Mouse (Mus musculus): ENCODE results near the gene Mllt1.

The Mllt1 gene

DNA sequence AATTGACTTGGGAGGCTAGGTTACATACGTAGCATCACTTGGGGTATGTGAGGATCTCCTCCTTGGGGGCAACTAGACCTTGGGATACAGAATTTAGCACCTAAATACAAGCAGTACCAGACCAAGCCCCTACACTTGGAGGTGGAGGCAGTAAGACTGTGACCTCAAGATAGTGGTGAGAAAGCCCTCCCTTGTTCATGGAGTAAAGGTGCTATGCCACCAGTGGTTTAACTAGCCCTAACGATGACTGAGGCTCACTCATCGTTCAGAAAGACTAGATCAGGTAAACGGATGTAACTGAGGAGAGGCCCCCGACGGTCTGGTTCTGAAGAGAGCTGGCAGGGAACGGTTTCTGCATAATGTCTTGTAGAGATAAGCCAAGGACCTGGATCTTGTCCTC, 1.5 kb upstream of the Mllt1 start:
- WGBS = 96% methylated on average over 7 of the region's 7 CpGs

DNA sequence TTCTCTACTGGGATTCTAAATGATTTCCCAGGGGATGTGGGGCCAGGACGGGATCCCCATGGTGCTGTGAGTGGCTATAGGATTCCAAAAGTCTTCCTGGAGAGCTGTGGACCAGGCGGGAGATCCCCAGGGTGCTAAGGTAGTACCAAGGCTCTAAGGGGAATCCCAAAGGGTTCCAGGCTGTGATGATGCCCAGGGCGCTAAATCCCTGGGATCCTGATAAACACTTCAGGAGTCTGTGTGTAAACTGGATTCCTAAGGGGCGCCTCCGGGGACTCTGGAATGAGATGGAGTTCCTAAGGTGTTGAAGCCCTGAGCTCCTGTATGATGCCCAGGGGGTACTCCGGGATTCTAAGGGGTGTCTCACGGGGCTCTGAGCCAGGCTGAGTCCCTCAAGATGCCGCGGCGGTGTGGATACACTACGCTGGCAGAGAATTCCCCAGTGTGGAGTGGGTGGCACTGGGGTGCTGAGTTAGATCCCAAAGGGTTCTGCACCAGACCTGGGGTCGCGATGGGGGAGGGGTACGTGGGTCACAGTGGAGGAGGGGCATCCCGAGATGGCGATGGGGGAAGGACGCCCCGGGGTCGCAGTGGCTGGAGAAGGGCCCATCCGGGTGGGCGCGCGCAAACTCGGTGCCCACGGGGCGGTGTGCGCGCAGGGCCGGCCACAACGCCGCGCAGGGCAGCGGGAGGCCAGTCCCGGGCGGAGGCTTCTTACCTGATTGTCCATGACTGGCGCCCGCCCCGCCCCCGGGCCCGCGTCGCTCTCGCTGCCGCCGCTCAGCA, 477 bp downstream of the Mllt1 start:
- WGBS = 2% methylated on average over 40 of the region's 45 CpGs

DNA sequence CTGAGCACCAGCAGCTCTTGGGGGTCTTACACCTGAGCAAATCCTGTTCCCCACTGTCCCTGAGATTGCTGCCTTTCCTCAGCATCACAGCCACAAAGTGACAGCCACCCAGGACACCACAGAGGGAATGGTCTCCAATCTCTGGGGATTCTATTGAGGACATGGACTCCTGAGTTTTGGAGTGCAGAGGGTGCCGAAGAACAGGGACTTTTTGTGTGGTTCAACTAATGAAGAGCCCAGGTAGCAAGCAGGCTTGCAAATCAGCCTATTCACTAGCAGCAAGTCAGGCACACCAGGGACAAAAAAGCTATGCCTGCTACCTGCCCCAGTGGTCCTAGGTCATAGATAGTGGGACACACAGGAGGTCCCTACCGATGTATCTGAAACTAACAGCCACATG, 1.8 kb downstream of the Mllt1 start:
- 81% methylated on average over 2 of the region's 2 CpGs for WGBS

DNA sequence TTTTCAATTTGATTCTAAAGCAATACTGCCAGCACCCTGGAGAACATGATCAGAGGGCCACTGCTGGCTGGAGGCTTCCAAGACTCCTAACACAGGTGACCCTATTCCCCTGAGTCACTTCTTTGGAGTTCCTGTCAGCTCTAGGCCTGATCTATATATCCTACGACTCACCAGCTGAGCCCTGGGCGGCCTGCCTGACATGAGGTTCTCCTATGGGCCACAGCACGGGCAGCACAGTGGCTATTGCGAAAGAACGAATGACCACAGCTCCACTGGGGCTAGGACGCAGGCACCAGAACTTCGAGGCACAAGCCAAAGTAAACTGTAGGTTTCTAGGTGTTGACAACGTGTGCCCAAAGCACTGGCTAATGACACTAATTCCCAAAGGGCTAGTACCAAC, 5.2 kb downstream of the Mllt1 start:
- 81% methylated on average over 8 of the region's 8 CpGs for whole genome bisulfite sequencing

DNA sequence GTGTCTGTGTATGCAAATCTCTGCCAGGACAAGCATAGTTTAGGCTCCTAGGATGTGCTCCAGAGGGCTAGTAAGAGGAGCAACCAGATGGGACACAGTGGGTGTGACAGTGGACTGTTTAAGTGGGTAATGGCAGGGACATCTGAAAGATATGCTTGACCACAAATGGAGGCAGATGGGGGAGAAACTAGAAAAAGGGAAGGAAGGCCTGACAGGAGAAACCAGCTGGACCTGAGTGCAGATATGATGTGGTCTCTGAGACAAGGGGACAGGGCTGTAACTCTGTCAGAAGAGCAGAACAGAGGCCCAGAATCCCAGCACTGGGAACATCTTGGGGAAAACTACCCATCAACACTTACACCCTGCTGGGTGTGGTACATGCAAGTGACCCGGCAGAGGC, 5.7 kb downstream of the Mllt1 start:
- 79% methylated on average over 1 of the region's 1 CpGs for WGBS

DNA sequence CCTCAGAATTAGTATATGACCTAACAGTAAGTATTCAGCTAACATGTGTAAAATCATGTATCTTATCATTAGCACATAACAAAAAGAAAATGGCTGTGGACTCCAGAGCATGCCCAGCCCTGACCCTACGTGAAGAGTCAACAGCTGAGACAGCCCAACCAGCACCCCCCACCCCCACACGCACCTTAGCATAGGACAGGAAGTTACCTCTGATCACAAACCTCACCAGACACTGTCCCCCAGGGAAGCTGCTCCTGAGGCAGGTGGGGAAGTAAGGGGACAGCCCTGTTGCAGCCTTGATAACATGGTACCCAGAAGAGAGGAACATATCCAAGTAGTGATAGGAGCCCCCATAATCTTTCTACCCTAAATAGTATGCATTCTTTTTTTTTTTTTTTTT, 9.2 kb downstream of the Mllt1 start:
- WGBS = 97% methylated on average over 2 of the region's 2 CpGs

DNA sequence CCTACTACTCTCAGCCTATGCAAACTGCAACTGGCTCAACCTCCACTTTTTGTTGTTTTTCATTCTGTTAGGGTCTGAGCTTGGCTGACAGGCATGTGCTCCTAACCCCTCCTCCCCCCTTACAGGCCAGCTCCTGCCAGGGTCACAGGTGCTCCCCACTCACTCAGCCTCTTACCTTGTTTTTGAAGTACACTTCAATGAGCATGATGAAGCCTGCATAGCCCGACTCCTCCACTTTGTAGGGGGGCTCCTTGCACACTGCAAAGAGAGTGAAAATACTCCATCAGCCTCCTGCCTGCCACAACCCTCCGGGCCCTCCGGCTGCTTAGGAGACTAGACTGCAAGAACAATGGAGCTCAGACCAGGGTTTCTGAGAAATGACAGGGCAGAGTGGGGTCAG, 15.5 kb downstream of the Mllt1 start:
- WGBS = 78% methylated on average over 3 of the region's 3 CpGs

DNA sequence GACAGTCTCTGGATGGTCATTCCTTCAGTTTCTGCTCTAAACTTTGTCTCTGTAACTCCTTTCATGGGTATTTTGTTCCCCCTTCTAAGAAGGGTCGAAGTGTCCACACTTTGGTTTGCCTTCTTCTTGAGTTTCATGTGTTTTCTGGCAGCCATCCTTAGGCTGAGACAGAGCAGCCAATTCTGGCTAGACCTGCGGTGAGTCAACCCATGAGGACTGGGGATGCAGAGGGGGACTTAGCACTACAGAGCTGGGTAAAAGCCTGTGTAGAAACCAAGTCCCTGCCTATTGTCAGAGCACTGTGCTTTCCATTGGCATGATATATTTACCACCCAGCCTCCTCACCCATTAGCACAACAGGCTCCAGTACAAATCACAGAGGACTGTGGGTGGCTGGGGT, 18.0 kb downstream of the Mllt1 start:
- WGBS = 61% methylated on average over 2 of the region's 2 CpGs

DNA sequence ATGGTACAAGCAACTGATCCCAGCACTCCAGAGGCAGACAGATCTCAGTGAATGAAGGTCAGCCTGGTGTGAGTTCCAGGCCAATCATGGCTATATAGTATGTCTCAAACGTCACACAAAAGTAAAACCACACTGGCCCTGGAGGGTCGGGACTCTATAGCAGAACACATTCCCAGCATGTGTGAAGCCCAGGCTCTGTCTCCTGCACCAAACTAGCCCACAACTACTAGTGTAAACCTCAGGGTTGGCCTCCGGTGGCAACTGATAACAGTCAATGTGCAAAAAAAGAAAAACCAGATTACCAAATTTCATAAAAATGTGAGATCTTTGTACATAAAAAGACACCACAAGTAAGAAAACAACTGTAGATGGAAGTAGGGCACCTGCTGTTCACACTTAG, 22.2 kb downstream of the Mllt1 start:
- 85% methylated on average over 3 of the region's 3 CpGs for WGBS

DNA sequence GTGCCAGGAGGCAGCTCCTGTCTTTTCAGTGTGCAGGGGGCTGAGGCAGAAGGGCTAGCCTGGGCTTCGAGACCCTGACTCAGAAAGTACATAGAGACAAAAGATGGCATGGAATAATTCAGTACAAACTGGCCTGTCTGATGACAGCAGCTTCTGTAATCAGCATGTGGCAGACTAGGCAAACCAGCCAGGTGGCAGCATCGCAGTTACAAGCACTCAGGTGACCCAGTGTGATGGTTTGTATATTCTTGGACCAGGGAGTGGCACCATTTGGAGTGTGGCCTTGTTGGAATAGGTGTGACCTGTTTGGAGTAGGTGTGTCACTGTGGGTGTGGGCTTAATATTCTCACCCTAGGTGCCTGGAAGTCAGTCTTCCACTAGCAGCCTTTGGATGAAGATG, 25.5 kb downstream of the Mllt1 start:
- WGBS = 47% methylated on average over 2 of the region's 2 CpGs

DNA sequence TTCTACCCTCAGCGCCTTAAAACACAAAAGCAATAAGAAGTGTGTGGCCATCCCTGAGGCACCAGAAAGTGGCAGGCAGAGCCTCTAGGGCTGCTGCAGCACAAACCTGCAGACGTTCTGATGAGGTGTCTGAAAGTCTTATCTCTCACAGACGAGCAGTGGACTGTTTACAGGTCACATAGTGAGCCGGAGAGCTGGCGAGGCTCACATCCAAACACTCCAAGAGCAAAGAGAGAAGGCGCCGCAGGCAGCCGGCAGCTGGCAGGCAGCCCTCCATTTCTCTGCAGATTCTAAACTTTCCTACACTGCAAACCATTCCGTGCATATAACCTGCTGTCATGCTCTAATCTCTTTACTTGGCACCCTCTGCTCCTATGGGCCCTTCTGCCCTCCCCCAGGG, 27.3 kb downstream of the Mllt1 start:
- 47% methylated on average over 9 of the region's 9 CpGs for WGBS

DNA sequence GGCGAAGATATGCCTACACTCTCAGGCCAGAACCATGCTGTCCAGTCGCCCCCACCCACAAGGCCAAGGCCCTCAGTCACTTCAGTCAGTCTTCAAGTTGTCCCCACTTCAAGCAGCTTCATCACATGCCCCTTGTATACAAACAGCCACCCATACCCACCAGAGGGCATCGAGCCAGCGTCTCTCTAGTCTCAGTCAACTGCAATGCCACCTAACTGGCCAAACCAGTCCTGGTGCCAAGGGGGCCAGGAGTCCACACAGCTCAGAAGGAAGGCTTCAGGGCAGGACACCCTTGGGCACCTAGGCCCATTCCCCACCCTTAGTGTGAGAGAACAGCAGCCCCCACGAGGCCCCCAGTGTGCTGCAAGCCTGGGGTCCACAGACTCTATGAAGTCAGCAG, 28.1 kb downstream of the Mllt1 start:
- WGBS = 90% methylated on average over 5 of the region's 5 CpGs

DNA sequence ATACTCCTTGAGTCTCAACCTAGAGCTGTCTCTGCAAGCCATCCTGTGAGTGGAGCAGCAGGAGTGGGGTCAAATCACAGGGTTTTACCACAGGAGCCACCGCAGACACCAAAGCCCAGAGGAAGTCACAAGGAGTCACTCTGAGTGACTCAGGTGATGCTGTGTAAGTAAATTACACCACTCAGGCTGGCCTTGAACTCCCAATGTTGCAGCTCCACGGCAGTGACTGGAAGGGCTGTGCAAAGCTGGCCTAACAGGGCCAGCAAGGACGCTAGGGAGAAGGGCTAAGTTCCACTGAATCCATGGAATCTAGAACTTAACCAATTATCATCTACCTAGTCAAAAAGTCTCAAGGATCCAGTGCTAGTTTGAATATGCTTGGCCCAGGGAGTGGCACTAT, 29.0 kb downstream of the Mllt1 start:
- WGBS = 90% methylated on average over 3 of the region's 3 CpGs

DNA sequence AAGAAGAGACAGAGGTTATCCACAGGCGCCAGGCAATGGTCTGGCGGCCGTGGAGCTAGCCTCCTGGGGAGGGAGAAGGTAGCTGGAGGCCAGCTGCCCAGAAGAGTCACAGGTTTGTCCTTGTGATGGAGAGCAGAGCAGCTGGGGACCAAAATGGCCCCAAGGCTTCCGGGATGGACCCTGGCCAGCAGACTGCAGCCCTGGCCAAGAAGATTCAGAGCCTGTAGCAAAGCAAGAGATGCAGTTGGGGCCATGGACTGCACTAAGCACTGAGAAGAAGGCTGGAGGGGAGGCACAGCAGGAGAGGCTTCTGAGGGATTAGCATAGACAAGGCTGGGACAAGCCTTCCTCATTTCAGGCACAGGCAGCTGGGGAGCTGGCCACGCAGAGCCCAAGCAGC, 32.5 kb downstream of the Mllt1 start:
- WGBS = 80% methylated on average over 5 of the region's 5 CpGs

DNA sequence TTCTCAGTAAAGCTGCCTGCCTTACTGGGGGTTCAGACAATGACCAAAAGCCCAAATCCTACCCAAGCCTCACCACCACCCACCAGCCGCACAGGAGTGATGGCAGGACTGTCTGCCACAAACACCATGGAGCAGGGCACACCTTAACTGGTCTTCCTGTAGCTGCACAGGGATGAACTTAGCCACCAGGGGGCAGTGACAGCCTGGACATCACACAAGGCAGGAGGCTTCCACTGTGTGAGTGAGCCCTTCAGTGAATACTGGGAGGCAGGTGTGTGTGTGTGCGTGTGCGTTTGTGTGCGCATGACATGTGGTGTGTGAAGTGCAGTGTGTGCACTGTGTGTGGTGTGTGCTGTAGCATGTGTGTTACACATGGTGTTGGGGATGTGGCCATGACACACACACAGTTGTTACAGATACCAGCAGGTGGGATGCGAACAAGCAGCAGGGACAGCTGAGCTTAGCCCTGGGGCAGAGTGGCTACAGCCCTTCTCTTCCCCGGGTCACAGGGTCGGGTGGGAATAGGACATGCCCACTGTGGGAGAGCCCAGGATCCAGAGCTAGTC, 37.5 kb downstream of the Mllt1 start:
- WGBS = 61% methylated on average over 7 of the region's 7 CpGs

DNA sequence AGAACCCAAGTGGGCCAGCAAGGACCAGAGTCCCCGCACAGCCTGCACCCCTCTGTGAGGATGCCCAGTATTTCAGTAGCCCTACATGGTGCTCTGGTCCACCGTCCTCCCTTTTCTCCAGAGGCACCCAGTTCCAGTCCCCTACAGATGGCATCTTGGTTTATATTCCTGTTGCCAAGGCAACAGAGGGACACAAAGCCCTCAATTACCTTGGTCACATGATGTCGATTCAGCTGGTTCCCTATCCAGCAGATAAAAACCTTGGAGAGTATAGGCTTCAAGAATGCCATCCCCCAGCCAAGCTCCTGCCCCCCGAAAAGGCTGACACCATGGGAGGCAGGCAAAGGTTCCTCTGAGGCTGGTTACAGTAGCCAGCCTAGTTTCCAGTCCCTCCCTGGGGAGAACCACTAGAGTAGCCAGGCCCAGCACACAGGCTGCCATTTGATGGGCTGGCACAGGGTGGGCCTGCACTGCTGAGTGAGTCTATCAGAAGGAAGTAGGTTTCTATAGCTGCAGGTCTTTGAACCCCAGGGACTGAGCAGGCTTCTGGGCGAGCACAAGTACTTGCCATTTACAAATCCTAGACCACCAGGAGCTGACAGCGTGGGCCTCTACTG, 38.6 kb downstream of the Mllt1 start:
- 60% methylated on average over 6 of the region's 6 CpGs for WGBS

DNA sequence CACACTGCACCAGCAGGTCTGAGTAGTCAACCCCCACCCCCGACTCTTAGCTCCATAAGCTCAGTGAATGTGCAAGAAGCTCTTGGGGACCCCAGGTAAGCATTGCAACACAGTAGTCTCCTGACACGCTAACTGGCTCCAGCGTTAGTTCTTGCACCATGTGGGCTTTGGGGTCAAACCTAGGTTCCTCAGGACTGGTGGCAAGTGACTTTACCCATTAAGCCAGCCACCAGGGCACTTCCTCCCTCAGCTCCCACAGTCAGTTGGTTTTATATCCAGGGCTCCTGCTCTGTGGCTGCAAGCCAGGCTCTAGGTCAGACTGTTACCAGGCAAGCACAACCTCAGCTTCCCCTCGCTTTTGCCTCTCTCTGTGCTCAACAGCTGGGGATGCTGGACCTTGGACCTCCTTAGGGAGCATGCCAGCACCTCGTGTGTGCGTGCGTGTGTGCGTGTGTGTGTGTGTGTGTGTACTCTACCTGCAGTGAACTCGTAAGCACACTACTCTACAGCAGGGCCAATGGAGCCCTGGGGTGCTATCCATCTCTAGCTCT, 39.8 kb downstream of the Mllt1 start:
- 92% methylated on average over 9 of the region's 9 CpGs for WGBS

DNA sequence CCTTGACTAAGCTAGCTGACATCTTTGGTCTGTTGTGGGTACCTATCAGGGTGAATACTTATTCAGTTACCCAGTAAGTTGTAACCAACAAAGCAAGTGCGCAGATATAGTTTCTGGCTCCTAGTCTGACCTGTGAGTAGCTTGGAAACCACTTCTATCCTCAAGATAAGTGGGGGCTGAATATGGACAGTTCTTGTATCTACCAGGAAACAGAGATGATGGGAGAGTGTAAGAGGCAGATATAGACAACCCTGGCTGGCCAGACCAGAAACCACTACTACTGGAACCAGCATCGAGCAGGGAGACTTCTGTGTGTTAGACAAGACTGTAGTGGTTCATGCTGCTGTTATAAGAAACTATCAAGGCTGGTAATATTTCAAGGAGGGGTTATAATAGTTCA, 45.2 kb downstream of the Mllt1 start:
- WGBS = 99% methylated on average over 2 of the region's 2 CpGs

DNA sequence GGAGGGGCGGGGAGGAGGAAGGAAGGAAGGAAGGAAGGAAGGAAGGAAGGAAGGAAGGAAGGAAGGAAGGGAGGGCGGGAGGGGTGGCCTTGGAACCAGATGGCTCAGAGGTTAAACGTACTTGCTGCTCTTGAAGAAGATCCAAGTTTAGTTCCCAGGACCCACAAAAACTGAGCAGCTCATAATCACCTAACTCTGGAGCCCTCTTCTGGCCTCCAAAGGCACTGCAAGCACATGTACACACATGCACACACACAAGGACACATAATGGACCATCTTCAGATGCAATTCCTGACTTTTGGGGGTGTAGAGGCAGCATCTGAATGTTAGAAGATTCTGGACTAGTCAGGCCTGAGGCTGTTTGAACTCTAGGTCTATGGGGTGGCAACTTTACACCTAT, 47.2 kb downstream of the Mllt1 start:
- WGBS = 83% methylated on average over 2 of the region's 3 CpGs

DNA sequence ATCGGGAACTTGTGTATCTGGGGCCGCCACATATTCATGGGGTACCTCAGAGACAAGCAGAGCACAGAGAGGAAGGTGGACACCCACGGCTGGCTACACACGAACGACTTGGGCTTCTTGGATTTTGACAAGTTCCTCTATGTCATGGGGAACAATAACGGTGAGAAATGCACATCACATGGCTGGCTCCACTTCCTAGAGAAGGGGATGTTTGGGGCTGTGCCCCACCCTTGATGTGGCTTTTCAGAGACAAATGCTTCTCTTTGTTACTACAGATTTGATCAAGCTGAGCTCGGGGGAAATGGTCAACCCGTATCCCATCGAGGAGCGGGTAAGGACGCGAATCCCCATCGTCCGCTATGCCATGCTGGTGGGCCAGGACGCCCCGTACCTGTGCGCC, 50.4 kb downstream of the Mllt1 start:
- 88% methylated on average over 17 of the region's 17 CpGs for WGBS

DNA sequence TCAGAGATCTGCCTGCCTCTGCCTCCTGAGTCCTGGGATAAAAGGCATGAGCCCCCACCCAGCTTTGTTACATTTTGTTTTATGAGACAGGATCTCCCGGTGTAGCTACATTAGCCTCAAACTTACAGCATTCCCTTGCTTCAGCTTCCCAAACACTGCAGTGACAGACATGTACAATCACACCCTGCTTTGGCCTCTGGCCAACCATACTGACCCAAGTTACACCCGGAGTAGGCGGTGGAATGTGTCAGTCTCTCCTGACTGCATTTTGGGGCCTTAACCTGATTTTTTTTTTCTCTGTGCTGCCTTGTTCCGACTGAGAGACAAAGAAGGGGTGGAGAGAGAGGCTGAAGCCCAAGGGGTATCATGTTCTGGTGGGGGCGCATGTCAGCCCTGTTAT, 50.9 kb downstream of the Mllt1 start:
- WGBS = 53% methylated on average over 5 of the region's 5 CpGs

DNA sequence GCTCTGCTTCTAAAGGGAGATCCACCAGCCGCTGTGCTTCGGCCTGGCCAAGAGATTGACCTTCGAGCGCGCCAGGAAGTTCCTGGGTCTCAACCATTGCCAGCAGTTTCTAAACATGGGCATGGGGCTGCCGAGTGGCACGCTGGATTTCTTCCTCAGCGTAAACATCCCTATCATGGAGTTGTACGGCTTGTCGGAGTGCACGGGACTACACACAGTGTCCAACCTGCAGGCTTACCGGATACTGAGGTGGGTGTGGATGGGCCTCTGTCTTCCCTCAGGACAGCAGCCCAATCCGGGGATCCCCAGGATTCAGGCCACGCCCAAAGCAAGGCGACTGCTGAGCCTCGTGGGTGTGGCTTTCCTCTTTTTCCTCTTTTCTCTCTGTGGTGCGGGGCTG, 51.6 kb downstream of the Mllt1 start:
- WGBS = 41% methylated on average over 17 of the region's 17 CpGs

DNA sequence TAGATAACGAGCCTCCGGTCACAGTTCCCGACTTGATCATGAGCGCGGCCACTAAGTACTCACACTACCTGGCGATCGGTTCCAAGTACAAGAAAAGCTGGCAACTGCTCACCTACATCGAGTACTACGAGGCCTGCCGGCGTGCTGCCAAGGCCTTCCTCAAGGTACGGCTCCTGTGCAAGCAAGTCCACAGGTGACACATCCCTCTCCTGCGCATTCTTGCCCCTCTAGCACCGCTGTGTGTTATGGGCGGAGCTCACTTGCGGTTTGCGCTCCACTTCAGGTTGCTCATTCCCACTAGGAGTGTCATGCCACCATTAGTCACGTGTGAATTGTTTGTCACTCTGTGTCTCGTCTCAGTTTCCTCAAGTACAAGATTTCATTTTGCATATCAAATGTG, 57.8 kb downstream of the Mllt1 start:
- 94% methylated on average over 19 of the region's 19 CpGs for WGBS
